Mouse (Mus musculus) embryonic facial prominence, embryonic 14.5 days (tissue): ENCODE results near the gene Ctsc. TPM values are rescaled to one million over a fixed set of nuclear protein-coding genes. Genes with fewer than 3 reads are reported as not detected.

Source experiments
- ATAC-seq: fragments of 200-750 bp; cut with Nextera tagmentation; 2 replicates; pipeline ENCODE4 v1.8.0; 2017; ENCODE audit warnings: low read depth, moderate number of reproducible peaks, moderate TSS enrichment
- DNase-seq: peaks from one replicate; pipeline ENCODE4 v3.0.0-alpha.2; 2015; ENCODE audit warnings: low spot score
- H3K27ac ChIP-seq: fragments of 300-500 bp; sonication (generic); replicated peaks from 2 replicates; pipeline ENCODE4 v1.5.1; 2014; ENCODE audit warnings: low read depth, mild to moderate bottlenecking, low read length, moderate library complexity
- H3K27me3 ChIP-seq: fragments of 300-500 bp; sonication (generic); replicated peaks from 2 replicates; pipeline ENCODE4 v1.6.1; 2014; ENCODE audit warnings: low read length; ENCODE audit not compliant: control insufficient read depth, insufficient read depth
- H3K36me3 ChIP-seq: fragments of 300-500 bp; sonication (generic); 2 replicates; pipeline ENCODE4 v1.6.1; 2014; ENCODE audit warnings: low read length, mixed read lengths; ENCODE audit not compliant: control insufficient read depth, insufficient read depth
- H3K4me1 ChIP-seq: fragments of 300-500 bp; sonication (generic); 2 replicates; pipeline ENCODE4 v1.6.1; 2014; ENCODE audit warnings: antibody characterized with exemption, low read length; ENCODE audit not compliant: control insufficient read depth, insufficient read depth
- H3K4me2 ChIP-seq: fragments of 300-500 bp; sonication (generic); 2 replicates; pipeline ENCODE4 v1.6.1; 2014; ENCODE audit warnings: low read depth, mild to moderate bottlenecking, low read length, moderate library complexity, mixed read lengths
- H3K4me3 ChIP-seq: fragments of 300-500 bp; sonication (generic); 2 replicates; pipeline ENCODE4 v1.5.1; 2014; ENCODE audit warnings: low read depth, mild to moderate bottlenecking, low read length
- H3K9ac ChIP-seq: fragments of 300-500 bp; sonication (generic); 2 replicates; pipeline ENCODE4 v1.6.1; 2014; ENCODE audit warnings: low read depth, mild to moderate bottlenecking, low read length, moderate library complexity, mixed read lengths
- H3K9me3 ChIP-seq: fragments of 300-500 bp; sonication (generic); 2 replicates; pipeline ENCODE4 v1.6.1; 2016; ENCODE audit warnings: low read length; ENCODE audit not compliant: control insufficient read depth
- WGBS: fragments of 180-500 bp; shearing (Covaris S2); extraction: QIAGEN DNeasy Blood & Tissue Kit; methylation state at CpG from one replicate; pipeline ENCODE4 v1.1.7; 2014; 5-methylcytosine and 5-hydroxymethylcytosine counted together
- polyA plus RNA-seq: library from polyadenylated mRNA; unstranded; fragments of >200 nt; fragmentation: Nextera tagmentation; extraction: Ambion mirVana; gene quantifications from 2 replicates; pipeline ENCODE4 v1.2.1, GENCODE M21; 2014

Ctsc gene
- polyA plus RNA-seq, 1 experiment from 2014 or later: 60.0 TPM

- DNase-seq (no peak), ATAC-seq (no peak)
- no peaks in the 10 kb centered on the region for H3K36me3 ChIP-seq
- H3K27me3 ChIP-seq: no peaks in the 10 kb centered on the region
- no peak overlapping the region for H3K27ac ChIP-seq
- H3K4me3 ChIP-seq: no peak overlapping the region
- H3K4me1 ChIP-seq: no peaks in the 10 kb centered on the region
- no peaks in the 10 kb centered on the region for H3K9me3 ChIP-seq
- no peak overlapping the region for H3K9ac ChIP-seq
- H3K4me2 ChIP-seq: no peak overlapping the region
These were observed 65.9 kb downstream of the Ctsc start for GRCm38 (mm10) chr7:88343828-88344227.

GRCm38 (mm10) chr7:88346035-88346434 lies 68.2 kb downstream of the Ctsc start:
- WGBS: 84% methylated on average over 1 of the region's 1 CpGs
- no peak for DNase-seq
- H3K27me3 ChIP-seq: no peaks in the 10 kb centered on the region

GRCm38 (mm10) chr7:88356871-88357776 lies 79.2 kb downstream of the Ctsc start:
- H3K9me3 ChIP-seq: no peaks in the 10 kb centered on the region
- H3K4me2 ChIP-seq: no peak overlapping the region
- 42% methylated on average over 4 of the region's 4 CpGs for WGBS
- ATAC-seq (no peak), DNase-seq (peak; percentile 37)
- H3K4me1 ChIP-seq: no peaks in the 10 kb centered on the region
- no peak overlapping the region for H3K27ac ChIP-seq
- H3K4me3 ChIP-seq: no peak overlapping the region
- no peak overlapping the region for H3K9ac ChIP-seq
- H3K27me3 ChIP-seq: no peaks in the 10 kb centered on the region
- no peaks in the 10 kb centered on the region for H3K36me3 ChIP-seq

More at GRCm38 (mm10) chr7:88346035-88346434, 68.2 kb downstream of the Ctsc start:
- no peak overlapping the region for H3K4me3 ChIP-seq
- H3K36me3 ChIP-seq: no peaks in the 10 kb centered on the region
- H3K9ac ChIP-seq: no peak overlapping the region
- no peaks in the 10 kb centered on the region for H3K4me1 ChIP-seq
- H3K9me3 ChIP-seq: no peaks in the 10 kb centered on the region
- ATAC-seq: no peak
- no peak overlapping the region for H3K4me2 ChIP-seq
- no peak overlapping the region for H3K27ac ChIP-seq

DNA sequence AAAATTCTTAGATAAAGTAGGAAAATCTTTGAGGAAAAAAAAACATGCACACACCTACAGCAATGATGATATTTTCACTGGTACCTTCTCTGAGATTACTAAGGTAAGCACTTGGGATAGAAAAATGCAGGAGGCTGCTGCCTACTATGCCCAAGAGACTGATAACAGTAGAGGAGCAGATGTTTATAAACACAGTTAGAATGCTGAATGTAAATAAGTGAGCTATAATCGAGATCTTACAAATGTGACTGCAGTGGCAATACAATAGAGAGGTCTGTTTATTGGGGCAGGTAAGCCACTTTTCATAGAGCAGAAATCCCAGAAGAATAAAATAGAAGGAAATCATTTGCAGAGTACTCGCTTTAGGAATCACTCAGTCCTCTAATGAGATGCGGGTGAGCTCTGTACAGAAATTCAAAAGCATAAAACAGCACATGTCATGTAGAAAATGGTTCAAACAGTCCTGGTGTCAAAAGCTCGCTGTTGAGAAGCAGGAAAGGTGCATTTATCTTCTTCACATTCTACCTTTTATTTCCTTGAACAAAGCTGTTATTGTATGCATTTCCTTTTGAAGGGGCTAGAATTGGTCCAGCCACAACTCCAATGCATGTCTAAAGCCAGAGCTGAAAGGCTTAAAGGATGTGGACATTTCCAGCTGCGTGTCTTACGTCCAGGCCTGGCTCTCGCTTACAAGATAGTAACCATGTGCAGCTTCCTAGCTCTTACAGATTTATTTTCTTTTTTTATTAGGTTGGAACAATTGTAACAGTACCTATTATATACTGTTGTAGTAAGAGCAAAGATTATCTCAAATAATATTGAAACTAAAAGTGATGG lies 80.4 kb downstream of the Ctsc start:
- H3K9ac ChIP-seq: no peak overlapping the region
- H3K36me3 ChIP-seq: no peaks in the 10 kb centered on the region
- WGBS: 56% methylated on average over 7 of the region's 7 CpGs
- H3K27me3 ChIP-seq: no peaks in the 10 kb centered on the region
- H3K4me2 ChIP-seq: no peak overlapping the region
- H3K27ac ChIP-seq: no peak overlapping the region
- ATAC-seq: no peak
- no peak overlapping the region for H3K4me3 ChIP-seq
- H3K9me3 ChIP-seq: no peaks in the 10 kb centered on the region
- no peaks in the 10 kb centered on the region for H3K4me1 ChIP-seq
- DNase-seq: no peak

Other genes with a start within 250 kb of the Ctsc start
- 23.2 and 24.9 TPM in 2 replicates for gene Rab38, start 152.2 kb downstream of the Ctsc start, polyA plus RNA-seq